Mouse (Mus musculus) MN1 (cell line): ENCODE measurements around the gene Dnaja2.

Experiments used
- DNase-seq: peaks from one replicate; pipeline ENCODE4 v3.0.0-alpha.2; 2016; ENCODE audit warnings: low spot score

The Dnaja2 gene

GRCm38 (mm10) chr8:85554391-85555180 lies 558 bp downstream of the Dnaja2 start:
- peak; percentile 66 for DNase-seq

- DNase-seq = no peak
Observed at GRCm38 (mm10) chr8:85551934-85552333, 3.2 kb downstream of the Dnaja2 start.

- no peak for DNase-seq
Observed at GRCm38 (mm10) chr8:85536332-85536731, 18.8 kb downstream of the Dnaja2 start.

- no peak for DNase-seq
Observed at GRCm38 (mm10) chr8:85534163-85534562, 21.0 kb downstream of the Dnaja2 start.

- DNase-seq = no peak
Observed at GRCm38 (mm10) chr8:85533434-85533833, 21.7 kb downstream of the Dnaja2 start.

- no peak for DNase-seq
Observed at GRCm38 (mm10) chr8:85532843-85533242, 22.3 kb downstream of the Dnaja2 start.

GRCm38 (mm10) chr8:85531471-85531870 lies 23.7 kb downstream of the Dnaja2 start:
- DNase-seq = no peak

GRCm38 (mm10) chr8:85530717-85531116 lies 24.4 kb downstream of the Dnaja2 start:
- DNase-seq = no peak

GRCm38 (mm10) chr8:85528959-85529358 lies 26.2 kb downstream of the Dnaja2 start:
- DNase-seq = no peak

- peak; percentile 72 for DNase-seq
Observed at GRCm38 (mm10) chr8:85526105-85526504, 29.0 kb downstream of the Dnaja2 start.

GRCm38 (mm10) chr8:85524086-85524485 lies 31.1 kb downstream of the Dnaja2 start:
- no peak for DNase-seq

GRCm38 (mm10) chr8:85521332-85521731 lies 33.8 kb downstream of the Dnaja2 start:
- no peak for DNase-seq

- DNase-seq = no peak
Observed at GRCm38 (mm10) chr8:85520586-85520985, 34.6 kb downstream of the Dnaja2 start.

- no peak for DNase-seq
Observed at GRCm38 (mm10) chr8:85517956-85518355, 37.2 kb downstream of the Dnaja2 start.

- DNase-seq = no peak
Observed at GRCm38 (mm10) chr8:85517336-85517735, 37.8 kb downstream of the Dnaja2 start.

- no peak for DNase-seq
Observed at GRCm38 (mm10) chr8:85515391-85515790, 39.8 kb downstream of the Dnaja2 start.

- DNase-seq = no peak
Observed at GRCm38 (mm10) chr8:85513283-85513682, 41.9 kb downstream of the Dnaja2 start.

- no peak for DNase-seq
Observed at GRCm38 (mm10) chr8:85512234-85512633, 42.9 kb downstream of the Dnaja2 start.

GRCm38 (mm10) chr8:85508661-85509060 lies 46.5 kb downstream of the Dnaja2 start:
- no peak for DNase-seq

- DNase-seq = no peak
Observed at GRCm38 (mm10) chr8:85506620-85507019, 48.5 kb downstream of the Dnaja2 start.

GRCm38 (mm10) chr8:85504704-85505103 lies 50.4 kb downstream of the Dnaja2 start:
- no peak for DNase-seq

GRCm38 (mm10) chr8:85503065-85503464 lies 52.1 kb downstream of the Dnaja2 start:
- DNase-seq = no peak

- DNase-seq = no peak
Observed at GRCm38 (mm10) chr8:85502381-85502780, 52.8 kb downstream of the Dnaja2 start.
